Mouse (Mus musculus): ENCODE measurements at regions not wholly inside any gene's neighbourhood (a gene's known extent, or its start where the extent isn't known, plus 50 kb on each side); places are given as distances from the start of the nearest gene placed in this dataset.

DNA sequence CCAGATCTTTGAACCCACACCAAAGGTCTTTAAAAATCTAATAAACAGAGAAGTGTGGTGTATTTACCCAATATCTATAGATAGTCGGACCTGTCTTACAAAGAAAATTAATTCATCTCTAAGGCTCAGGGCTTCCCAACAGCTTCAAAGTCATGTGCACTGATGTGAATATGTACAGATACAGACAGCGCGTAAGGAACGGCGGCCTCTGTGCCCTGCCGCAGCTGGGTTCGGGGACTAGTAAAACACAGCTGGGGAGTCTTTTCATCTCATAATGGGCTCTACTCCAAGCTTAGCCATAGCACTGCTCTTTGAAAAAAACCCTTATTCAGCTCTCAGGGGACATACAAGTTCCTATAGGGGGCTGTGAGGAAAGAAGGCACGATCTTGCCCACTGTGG is 60.1 kb upstream of the Man2a1 start:
- no peak overlapping the region for H3K4me2 ChIP-seq (replicated peaks; ENCODE audit: low read depth, low read length)
- no peaks in the 10 kb centered on the region for H3K4me1 ChIP-seq (replicated peaks; ENCODE audit: control insufficient read depth, insufficient read depth, low read length)
- ATAC-seq (ENCODE audit: low FRiP score) (no peak), DNase-seq (ENCODE audit: low spot score) (no peak)
- H3K9ac ChIP-seq (ENCODE audit: low read depth, low read length) = no peak overlapping the region
- WGBS = 92% methylated on average over 8 of the region's 8 CpGs
- no peaks in the 10 kb centered on the region for H3K27me3 ChIP-seq (ENCODE audit: control insufficient read depth, insufficient read depth, low read length)
- no peaks in the 10 kb centered on the region for H3K36me3 ChIP-seq (ENCODE audit: control insufficient read depth, insufficient read depth, low read length)
- no peaks in the 10 kb centered on the region for H3K9me3 ChIP-seq (ENCODE audit: control insufficient read depth, low read length)
- H3K27ac ChIP-seq (ENCODE audit: low read depth, low read length) = no peak overlapping the region
- no peak overlapping the region for H3K4me3 ChIP-seq (ENCODE audit: low read depth, low read length)

DNA sequence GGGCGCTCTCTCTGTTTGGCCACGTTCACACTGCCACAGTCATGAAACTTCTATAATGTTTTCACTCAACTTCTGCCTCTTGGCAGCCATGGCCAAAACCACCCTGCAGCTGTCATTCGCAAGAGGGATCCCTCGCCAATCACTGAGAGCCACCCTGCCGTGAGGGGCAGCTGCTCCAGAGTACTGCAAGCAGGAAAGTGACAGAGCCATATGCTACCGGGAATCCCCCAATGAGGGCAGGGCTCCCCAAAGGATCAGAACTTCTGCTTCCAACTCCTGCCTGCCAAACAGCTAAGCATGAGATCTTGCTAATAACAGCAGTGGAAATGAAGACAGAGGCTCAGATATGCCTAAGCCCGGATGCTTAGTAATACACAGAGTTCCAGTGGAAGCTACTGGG is 52.0 kb upstream of the Man2a1 start:
- H3K4me3 ChIP-seq (ENCODE audit: low read depth, low read length) = no peak overlapping the region
- H3K4me1 ChIP-seq (replicated peaks; ENCODE audit: control insufficient read depth, insufficient read depth, low read length) = no peaks in the 10 kb centered on the region
- ATAC-seq (ENCODE audit: low FRiP score) (no peak), DNase-seq (ENCODE audit: low spot score) (no peak)
- H3K36me3 ChIP-seq (ENCODE audit: control insufficient read depth, insufficient read depth, low read length) = no peaks in the 10 kb centered on the region
- H3K4me2 ChIP-seq (replicated peaks; ENCODE audit: low read depth, low read length) = no peak overlapping the region
- WGBS = 53% methylated on average over 7 of the region's 7 CpGs
- no peak overlapping the region for H3K27ac ChIP-seq (ENCODE audit: low read depth, low read length)
- no peaks in the 10 kb centered on the region for H3K9me3 ChIP-seq (ENCODE audit: control insufficient read depth, low read length)
- H3K9ac ChIP-seq (ENCODE audit: low read depth, low read length) = no peak overlapping the region
- H3K27me3 ChIP-seq (ENCODE audit: control insufficient read depth, insufficient read depth, low read length) = no peaks in the 10 kb centered on the region

DNA sequence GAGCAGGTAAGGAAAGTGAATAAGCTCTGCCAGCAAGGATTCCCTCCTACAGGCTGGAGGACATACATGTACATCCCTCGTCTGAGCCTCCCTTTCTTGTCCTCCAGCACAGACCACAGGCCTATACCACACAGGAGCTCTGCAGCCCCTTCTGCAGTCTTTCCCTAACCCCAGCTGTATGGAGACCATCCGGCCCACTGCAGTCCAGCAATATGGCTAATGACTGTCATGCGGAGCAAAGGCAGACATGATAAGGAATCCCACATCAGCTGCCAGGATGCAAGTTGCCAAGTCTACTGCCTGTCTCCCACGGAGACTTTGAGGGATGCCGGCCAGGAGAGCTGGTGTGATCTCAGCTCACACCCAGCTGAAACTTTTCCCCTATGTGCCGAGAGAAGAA is 50.5 kb upstream of the Man2a1 start:
- no peak overlapping the region for H3K9ac ChIP-seq (ENCODE audit: low read depth, low read length)
- no peaks in the 10 kb centered on the region for H3K27me3 ChIP-seq (ENCODE audit: control insufficient read depth, insufficient read depth, low read length)
- no peak overlapping the region for H3K4me3 ChIP-seq (ENCODE audit: low read depth, low read length)
- ATAC-seq (ENCODE audit: low FRiP score) (no peak), DNase-seq (ENCODE audit: low spot score) (no peak)
- no peaks in the 10 kb centered on the region for H3K4me1 ChIP-seq (replicated peaks; ENCODE audit: control insufficient read depth, insufficient read depth, low read length)
- H3K36me3 ChIP-seq (ENCODE audit: control insufficient read depth, insufficient read depth, low read length) = no peaks in the 10 kb centered on the region
- H3K27ac ChIP-seq (ENCODE audit: low read depth, low read length) = no peak overlapping the region
- H3K4me2 ChIP-seq (replicated peaks; ENCODE audit: low read depth, low read length) = no peak overlapping the region
- WGBS = 82% methylated on average over 6 of the region's 6 CpGs
- H3K9me3 ChIP-seq (ENCODE audit: control insufficient read depth, low read length) = no peaks in the 10 kb centered on the region
